Mouse (Mus musculus) small intestine, adult 10 weeks (tissue): ENCODE measurements around the gene Oit3. TPM values are rescaled to one million over a fixed set of nuclear protein-coding genes. Genes with fewer than 3 reads are reported as not detected.

ENCODE experiments used
- polyA plus RNA-seq: library from polyadenylated mRNA; stranded (reverse); fragments of 350-450 nt; fragmentation: Illumina TruSeq; extraction: RNeasy Lipid Tissue Mini Kit (QIAGEN cat#74804); gene quantifications from one replicate; pipeline ENCODE4 v1.2.3, GENCODE M21; 2014; ENCODE audit warnings: low replicate concordance

Gene Oit3
- 0.26 TPM for polyA plus RNA-seq

GRCm38 (mm10) chr10:59441735-59442134 is at the start of gene Oit3:
Gene Oit3, minus strand, starts transcription at chr10:59441778.

GRCm38 (mm10) chr10:59402899-59403792 is 38.4 kb downstream of the Oit3 start, which contains the start of gene Pla2g12b:
Gene Pla2g12b, plus strand, starts transcription at chr10:59403660.

DNA sequence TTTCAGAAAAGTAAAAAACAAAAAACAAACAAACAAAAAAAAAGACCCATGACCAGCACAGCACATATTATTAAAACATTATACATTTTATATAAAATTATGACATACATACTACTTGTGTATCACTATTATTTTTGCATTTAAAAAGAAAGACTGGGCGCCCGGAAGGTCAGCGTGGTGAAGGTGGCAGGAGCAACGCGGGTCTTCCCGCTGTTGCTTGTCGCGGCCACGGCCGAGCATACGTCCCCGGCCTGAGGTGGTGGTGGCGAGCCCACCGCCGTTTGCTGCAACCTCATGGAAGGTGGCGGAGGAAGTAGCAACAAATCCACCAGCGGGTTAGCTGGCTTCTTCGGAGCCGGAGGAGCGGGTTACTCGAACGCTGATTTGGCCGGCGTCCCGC is 46.1 kb downstream of the Oit3 start, which contains the start of gene Gm10273:
Gm10273 (plus strand) TSS at position 172 of the 400 bp plus-strand sequence.

Other genes starting within 250 kb of the Oit3 start
- gene Sept10, start 219.9 kb downstream of the Oit3 start, polyA plus RNA-seq = 20.7 TPM
- 38.4 TPM for gene Sowahc, start 219.8 kb downstream of the Oit3 start, polyA plus RNA-seq
- gene P4ha1, start 118.5 kb downstream of the Oit3 start, polyA plus RNA-seq = 5.5 TPM
- 5.9 TPM for gene Gm10273, start 46.1 kb downstream of the Oit3 start, polyA plus RNA-seq
- gene Pla2g12b, start 38.1 kb downstream of the Oit3 start, polyA plus RNA-seq = 30.6 TPM
- gene Gm10322, start 174.3 kb upstream of the Oit3 start, polyA plus RNA-seq = not detected
- 100 TPM for gene Mcu, start 174.9 kb upstream of the Oit3 start, polyA plus RNA-seq